Mouse (Mus musculus) heart, adult 11 months (tissue): ENCODE measurements at regions not wholly inside any gene's neighbourhood (a gene's known extent, or its start where the extent isn't known, plus 50 kb on each side); places are given as distances from the start of the nearest gene placed in this dataset.

Source experiments
- DNase-seq: peaks from one replicate; pipeline ENCODE4 v3.0.0; 2022

- no peak for DNase-seq
Measured at GRCm38 (mm10) chr15:102776218-102776850, 54.4 kb upstream of the Calcoco1 start.

DNA sequence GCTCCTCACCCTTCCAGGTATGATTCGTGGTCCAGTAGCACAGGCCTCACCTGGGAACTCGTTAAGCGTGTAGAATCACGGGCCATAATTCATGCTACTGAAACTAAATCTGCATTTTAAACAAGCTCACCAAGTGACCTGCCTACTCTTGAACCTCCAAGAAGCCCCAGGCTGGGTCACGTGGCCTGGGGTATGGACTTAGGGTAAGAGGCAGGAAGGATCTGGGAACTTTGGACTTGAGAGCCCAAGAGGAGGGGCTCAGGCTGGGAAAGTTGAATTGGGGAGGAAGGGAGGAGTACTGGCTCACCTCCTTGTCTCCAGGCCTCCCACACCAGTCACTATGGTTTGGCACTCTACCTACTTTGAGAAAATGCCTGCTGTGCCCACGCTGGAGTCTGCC, 58.6 kb upstream of the Calcoco1 start:
- no peak for DNase-seq

DNA sequence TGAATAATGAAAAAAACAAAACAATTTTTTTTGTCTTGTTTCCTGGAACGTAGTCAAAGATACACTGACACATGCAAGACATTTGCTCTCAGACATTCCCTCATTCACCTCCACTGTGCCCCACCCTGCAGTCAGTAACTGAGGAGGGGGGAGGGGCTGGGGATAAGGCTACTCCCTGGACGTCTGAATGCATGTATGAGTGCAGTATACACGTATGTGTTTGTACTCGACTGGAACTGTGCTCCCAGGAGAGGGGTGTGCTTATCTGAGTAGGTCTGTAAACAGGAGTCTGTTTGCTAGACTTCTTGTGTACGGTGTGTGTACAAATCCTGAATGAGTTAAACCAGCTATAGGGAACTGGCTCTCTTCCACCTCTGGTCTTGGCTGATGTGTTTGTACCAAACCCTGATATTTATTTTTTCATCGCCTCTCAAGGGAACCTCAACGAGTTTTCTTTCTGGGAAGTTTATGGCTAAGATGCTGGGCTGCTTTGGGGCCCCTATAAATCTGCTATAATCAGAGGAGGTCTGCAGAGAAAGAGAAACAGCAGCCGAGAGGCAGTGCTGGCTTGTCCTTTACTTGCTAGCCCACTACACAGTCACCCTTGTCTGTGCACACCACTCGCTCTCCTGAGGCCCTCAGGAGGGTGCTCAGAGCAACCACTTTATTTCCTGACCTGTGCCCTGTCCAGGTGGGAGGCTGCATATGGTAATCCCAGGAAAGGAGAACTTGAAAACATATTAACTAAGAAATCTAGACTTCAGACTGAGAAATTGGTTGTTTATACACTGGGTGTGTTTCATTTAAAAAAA, 61.2 kb upstream of the Calcoco1 start:
- no peak for DNase-seq

GRCm38 (mm10) chr15:102785055-102785820, 63.3 kb upstream of the Calcoco1 start:
- no peak for DNase-seq

DNA sequence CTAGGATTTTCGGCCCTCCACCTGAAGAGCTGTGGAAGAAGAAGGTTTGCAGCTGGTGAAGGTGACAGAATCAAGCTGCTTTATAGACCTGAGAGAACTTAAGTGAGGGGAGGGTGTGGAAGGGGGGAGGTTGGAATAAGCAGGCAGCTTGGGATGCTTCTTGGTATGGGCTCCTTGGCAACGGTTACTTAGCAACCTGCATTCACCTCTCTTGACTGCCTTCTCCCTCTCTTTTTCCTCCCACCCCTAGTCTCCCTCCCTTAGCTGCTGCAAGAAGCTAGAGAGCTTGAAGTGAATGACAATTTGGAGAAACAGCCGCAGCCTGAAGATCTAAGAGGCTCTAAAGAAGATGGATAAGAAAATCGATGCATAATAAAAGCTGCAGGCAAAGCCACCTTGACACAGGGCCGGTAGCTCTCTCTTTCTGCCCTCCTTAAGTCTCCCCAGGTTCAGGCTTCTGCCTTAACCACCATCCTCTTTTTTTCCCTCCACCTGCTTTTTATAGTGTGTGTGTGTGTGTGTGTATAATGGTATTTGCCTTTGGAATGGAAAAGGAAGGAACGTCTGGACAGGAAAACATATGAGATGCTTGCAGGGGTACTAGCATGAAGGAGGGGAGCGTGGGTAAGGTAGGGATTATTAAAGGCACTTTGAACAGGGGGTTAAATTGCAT, 67.0 kb upstream of the Calcoco1 start:
- no peak for DNase-seq

GRCm38 (mm10) chr15:102797020-102797618, 75.1 kb upstream of the Calcoco1 start:
- no peak for DNase-seq

GRCm38 (mm10) chr15:102800049-102800448, 78.1 kb upstream of the Calcoco1 start:
- no peak for DNase-seq

DNA sequence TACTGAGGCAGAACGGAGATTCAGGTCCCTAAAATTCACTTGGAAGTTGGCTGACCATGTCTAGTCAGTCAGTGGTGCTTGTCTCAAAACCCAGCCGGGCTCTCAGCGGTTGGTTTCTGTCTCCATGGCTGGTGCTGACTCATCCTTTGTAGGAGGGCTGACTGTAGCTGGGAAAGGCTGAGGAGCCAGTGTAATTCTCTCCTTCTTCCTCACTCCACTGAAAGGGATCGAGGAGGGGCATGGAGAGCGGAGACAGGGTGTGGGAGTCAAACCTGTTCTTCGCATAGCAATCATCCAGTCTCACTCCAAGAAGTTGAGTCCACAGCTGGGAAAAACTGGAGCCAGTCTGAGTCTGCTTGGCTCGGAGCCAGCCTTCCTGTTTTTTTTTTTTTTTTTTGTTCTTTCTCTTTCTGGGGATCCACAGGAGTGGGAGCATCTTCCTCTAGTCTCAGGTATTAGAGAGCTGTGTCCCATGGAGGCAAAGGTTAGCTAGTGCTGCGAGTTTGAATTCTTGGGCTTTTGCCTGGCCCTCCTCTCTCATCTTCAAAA, 80.4 kb upstream of the Calcoco1 start:
- DNase-seq = no peak

DNA sequence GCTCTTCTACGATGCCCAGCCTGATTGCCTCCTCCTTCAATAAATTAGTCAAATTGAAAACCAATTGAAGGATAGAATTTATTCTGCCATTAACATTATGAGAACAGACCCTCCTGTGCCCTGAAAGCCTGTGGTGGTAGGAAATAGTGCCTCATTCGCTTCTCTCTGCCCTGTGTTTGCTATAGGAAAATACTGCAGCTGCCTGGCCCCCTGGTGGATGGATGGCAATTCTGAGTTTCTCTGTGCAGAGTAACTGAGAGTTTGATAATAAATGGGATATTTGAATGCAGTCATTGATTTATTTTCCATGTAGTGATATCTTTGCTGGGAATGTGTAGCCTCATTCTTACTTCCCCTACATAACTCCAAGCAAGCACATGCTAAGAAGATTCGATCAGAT, 85.4 kb upstream of the Calcoco1 start:
- DNase-seq = no peak

DNA sequence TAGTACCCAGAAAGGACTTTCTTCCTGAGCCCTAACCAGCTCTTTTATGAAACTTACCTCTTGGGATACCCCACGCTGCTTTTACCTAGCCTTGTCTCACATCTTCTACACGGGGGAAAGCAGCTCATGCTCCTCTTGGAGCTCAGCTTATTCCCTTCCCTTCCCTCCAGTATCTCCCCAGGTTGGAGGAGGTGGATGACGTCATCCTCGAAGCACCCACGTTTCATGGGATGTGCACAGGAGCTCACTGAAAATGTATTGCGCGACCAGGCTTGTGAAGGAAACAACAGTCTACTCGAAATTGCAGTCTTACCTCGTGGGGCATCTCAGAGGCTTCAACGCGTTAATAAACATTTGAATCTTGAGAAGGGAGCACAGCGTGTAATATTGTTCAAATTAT, 97.2 kb upstream of the Calcoco1 start:
- no peak for DNase-seq

DNA sequence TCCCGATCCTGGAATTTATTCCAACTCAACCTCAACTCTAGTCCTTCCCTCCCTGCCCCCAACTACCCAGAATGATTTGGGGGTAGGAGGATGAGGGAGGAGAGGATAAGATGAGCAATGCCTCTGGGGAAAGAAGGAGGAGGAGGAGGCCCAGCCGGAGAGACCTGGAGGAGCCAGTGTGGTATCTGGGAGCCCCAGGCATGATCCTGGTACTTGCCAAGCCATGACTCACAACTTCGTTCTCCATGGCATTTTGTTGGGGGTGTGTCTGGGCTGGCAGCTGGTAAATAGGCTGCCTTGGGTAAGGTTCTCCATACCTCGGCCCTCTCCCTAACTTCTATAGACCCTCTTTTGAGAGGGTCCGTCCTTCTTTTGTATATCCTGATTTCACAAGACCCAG, 81.2 kb upstream of the Hoxc13 start:
- peak; percentile 88 for DNase-seq

DNA sequence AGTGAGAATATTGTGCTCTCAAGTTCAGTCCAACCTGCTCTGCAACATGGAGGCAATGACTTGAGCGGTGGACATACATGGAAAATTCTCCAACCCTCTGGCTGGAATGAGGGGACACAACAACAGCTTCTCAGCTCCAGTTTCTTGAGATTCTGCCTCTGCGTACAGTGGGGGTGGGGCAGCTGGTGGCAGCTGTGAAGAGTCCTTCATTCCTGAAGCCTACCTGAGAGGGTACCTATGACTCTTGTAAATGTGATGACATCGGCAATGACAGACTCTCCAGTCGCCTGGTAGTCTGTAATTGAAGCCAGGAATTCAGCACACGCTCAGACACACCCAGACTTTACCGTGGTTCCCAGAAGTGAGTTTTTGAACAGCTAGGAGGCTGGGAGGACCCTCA, 58.5 kb upstream of the Hoxc13 start:
- peak; percentile 73 for DNase-seq

GRCm38 (mm10) chr15:102866788-102867187, 54.1 kb upstream of the Hoxc13 start:
- peak; percentile 40 for DNase-seq
